Mouse (Mus musculus) neural tube, embryonic 11.5 days (tissue): Measurements from ENCODE around the gene Apaf1. TPM values are rescaled to one million over a fixed set of nuclear protein-coding genes. Genes with fewer than 3 reads are reported as not detected.

ENCODE experiments used
- ATAC-seq: fragments of 200-750 bp; cut with Nextera tagmentation; 2 replicates; pipeline ENCODE4 v1.8.0; 2017; ENCODE audit warnings: moderate number of reproducible peaks, mild to moderate bottlenecking, moderate TSS enrichment, moderate library complexity; ENCODE audit not compliant: insufficient read depth, low FRiP score, low TSS enrichment
- DNase-seq: peaks from one replicate; pipeline ENCODE4 v3.0.0-alpha.2; 2015; ENCODE audit warnings: low spot score
- H3K27ac ChIP-seq: fragments of 300-500 bp; sonication (generic); 2 replicates; pipeline ENCODE4 v1.5.1; 2014; ENCODE audit warnings: low read depth, mild to moderate bottlenecking, low read length
- H3K27me3 ChIP-seq: fragments of 300-500 bp; sonication (generic); 2 replicates; pipeline ENCODE4 v1.6.1; 2014; ENCODE audit warnings: mild to moderate bottlenecking, low read length, mixed read lengths; ENCODE audit not compliant: control insufficient read depth, insufficient read depth
- H3K36me3 ChIP-seq: fragments of 300-500 bp; sonication (generic); 2 replicates; pipeline ENCODE4 v1.6.1; 2014; ENCODE audit warnings: mild to moderate bottlenecking, low read length, moderate library complexity, mixed read lengths; ENCODE audit not compliant: control insufficient read depth, insufficient read depth
- H3K4me1 ChIP-seq: fragments of 300-500 bp; sonication (generic); 2 replicates; pipeline ENCODE4 v1.6.1; 2014; ENCODE audit warnings: low read length, mixed read lengths; ENCODE audit not compliant: control insufficient read depth, insufficient read depth
- H3K4me2 ChIP-seq: fragments of 300-500 bp; sonication (generic); 2 replicates; pipeline ENCODE4 v1.6.1; 2014; ENCODE audit warnings: low read depth, mild to moderate bottlenecking, moderate library complexity
- H3K4me3 ChIP-seq: fragments of 300-500 bp; sonication (generic); 2 replicates; pipeline ENCODE4 v1.5.1; 2014; ENCODE audit warnings: low read depth, low read length
- H3K9ac ChIP-seq: fragments of 300-500 bp; sonication (generic); 2 replicates; pipeline ENCODE4 v1.6.1; 2014; ENCODE audit warnings: mild to moderate bottlenecking, low read length
- H3K9me3 ChIP-seq: fragments of 300-500 bp; sonication (generic); 2 replicates; pipeline ENCODE4 v1.6.1; 2016; ENCODE audit warnings: low read length; ENCODE audit not compliant: control insufficient read depth
- WGBS: fragments of 180-500 bp; shearing (Covaris S2); extraction: QIAGEN DNeasy Blood & Tissue Kit; methylation state at CpG from one replicate; pipeline ENCODE4 v1.1.7; 2014; 5-methylcytosine and 5-hydroxymethylcytosine counted together
- polyA plus RNA-seq: library from polyadenylated mRNA; unstranded; fragments of >200 nt; fragmentation: Nextera tagmentation; extraction: Ambion mirVana; gene quantifications from 2 replicates; pipeline ENCODE4 v1.2.1, GENCODE M21; 2014

The Apaf1 gene
- 27.4 and 28.1 TPM in 2 replicates for polyA plus RNA-seq

DNA sequence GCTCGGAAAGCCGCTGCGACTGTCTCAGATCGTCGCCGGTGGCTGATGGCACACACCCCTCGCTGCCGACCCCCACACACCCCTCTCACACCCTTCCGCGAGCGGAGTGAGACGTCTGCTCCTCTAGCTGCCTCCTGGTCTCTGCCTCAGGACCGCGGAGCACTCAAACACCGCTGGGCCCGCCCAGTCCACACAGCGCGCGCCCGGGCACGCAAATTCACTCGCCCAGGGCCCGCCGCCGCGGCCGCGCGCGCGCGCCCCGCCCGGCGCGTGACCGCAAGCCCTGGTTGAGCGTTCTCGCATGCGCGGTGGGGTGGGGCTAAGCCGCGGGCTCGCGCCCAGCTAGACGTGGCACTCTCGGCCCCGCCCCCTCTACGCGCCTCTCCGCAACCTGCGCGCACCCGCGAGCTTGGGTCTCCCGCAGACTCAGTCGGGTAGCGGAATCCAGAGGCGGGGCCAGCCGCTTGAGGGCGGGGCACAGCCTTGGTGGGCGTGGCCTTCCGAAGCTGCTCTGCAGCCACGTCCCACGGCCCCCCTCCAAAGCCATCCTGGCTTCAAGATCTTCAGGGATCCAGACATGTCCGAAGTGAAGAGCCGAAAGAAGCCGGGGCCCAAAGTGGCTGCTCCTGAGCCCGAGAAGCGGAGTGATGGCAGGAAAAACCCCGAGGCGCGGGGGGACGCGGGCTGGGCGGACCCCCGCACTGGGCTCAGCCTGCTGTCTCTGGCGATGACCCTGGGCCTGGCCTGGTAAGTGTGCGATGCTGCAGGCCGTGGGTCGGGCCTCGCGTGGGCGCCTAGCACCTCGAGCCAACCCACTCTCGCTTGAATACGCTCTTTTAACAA is at the start of gene Apaf1, which contains the start of gene Ikbip:
TSS of gene Apaf1 (minus strand) at position 221 of the 843 bp plus-strand sequence.
TSS of gene Ikbip (plus strand) at position 391 of the 843 bp plus-strand sequence.
- Histone ChIP-seq H3K9ac (peak within 1 kb of the TSS; percentile 84), H3K27me3 (no peaks in the 10 kb centered on the region), H3K4me1 (no peaks in the 10 kb centered on the region), H3K4me2 (peak within 1 kb of the TSS; percentile 68), H3K27ac (peak within 1 kb of the TSS; percentile 86), H3K4me3 (peak within 1 kb of the TSS; percentile 93), H3K9me3 (no peaks in the 10 kb centered on the region), H3K36me3 (no peaks in the 10 kb centered on the region)
- under 1% methylated on average over 87 of the region's 87 CpGs for WGBS
- ATAC-seq (peak; percentile 94), DNase-seq (peak; percentile 99)

DNA sequence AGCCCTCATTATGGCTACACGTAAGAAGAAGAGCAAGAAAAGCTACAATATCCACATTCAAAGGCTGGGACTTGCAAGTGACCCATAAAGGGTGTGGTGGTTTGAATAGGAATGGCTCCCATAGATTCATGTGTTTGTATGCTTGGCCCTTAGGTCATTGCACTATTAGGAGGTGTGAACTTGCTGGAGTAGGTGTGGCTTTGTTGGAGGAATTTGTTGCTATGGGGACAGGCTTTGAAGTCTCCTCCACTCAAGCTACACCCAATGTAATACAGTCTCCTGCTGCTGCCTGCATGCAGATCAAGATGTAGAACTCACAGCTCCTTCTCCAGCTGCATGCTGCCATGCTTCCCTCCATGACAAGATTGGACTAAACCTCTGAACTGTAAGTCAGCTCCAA is 49.0 kb upstream of the Apaf1 start:
- Histone ChIP-seq H3K4me2 (no peak overlapping the region), H3K4me1 (no peaks in the 10 kb centered on the region), H3K27ac (no peak overlapping the region), H3K36me3 (no peaks in the 10 kb centered on the region), H3K4me3 (no peak overlapping the region), H3K27me3 (no peaks in the 10 kb centered on the region), H3K9me3 (no peaks in the 10 kb centered on the region), H3K9ac (no peak overlapping the region)
- WGBS: 75% methylated on average over 1 of the region's 1 CpGs
- DNase-seq (no peak), ATAC-seq (no peak)

DNA sequence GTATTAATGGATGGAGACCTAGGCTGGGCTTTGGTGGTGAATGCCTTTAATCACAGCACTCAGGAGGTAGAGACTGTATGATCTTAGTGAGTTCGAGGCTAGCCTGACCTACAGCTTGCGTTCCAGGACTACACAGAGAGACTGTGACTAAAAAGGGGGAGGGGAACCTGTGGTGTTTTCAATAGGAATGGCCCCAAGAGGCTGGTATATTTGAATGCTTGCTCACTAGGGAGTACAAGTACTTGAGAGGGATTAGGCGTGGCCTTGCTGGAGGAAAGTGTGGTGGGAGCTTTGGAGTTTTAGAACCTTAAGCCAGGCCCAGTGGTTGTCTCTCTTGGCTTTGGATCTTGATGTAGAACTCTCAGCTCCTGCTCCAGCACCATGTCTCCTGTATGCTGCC is 48.2 kb upstream of the Apaf1 start:
- no peak overlapping the region for H3K4me3 ChIP-seq
- H3K36me3 ChIP-seq: no peaks in the 10 kb centered on the region
- no peaks in the 10 kb centered on the region for H3K9me3 ChIP-seq
- no peak overlapping the region for H3K4me2 ChIP-seq
- 92% methylated on average over 3 of the region's 3 CpGs for WGBS
- DNase-seq: no peak
- ATAC-seq: no peak
- no peaks in the 10 kb centered on the region for H3K4me1 ChIP-seq
- no peak overlapping the region for H3K9ac ChIP-seq
- no peaks in the 10 kb centered on the region for H3K27me3 ChIP-seq
- no peak overlapping the region for H3K27ac ChIP-seq

DNA sequence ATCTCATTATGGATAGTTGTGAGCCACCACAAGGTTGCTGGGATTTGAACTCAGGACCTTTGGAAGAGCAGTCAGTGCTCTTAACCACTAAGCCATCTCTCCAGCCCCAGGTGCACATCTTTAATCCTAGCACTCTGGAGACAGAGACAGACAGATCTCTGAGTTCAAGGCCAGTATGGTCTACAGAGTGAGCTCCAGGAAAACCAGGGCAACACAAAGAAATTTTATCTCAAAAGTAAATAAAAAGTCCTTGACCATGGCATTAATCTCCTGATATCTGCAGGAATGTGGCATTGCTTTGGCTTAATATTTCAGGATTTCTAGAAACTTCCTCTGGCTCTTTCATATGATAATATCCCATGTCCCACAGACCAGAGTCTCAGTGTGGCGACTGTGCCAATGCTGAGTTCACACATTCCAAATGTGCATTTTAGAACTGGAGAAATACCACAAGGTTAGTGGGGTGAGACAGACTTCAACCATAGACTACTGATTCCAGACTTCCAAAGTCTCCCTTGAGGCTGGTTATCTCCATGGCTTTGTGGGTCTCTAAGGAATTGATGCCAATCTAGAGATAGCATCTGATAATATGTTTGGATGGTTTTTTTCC is 46.1 kb upstream of the Apaf1 start:
- Histone ChIP-seq H3K4me3 (no peak overlapping the region), H3K9ac (no peak overlapping the region), H3K27ac (no peak overlapping the region), H3K36me3 (no peaks in the 10 kb centered on the region), H3K9me3 (no peaks in the 10 kb centered on the region), H3K27me3 (no peaks in the 10 kb centered on the region), H3K4me1 (no peaks in the 10 kb centered on the region), H3K4me2 (no peak overlapping the region)
- WGBS: 84% methylated on average over 1 of the region's 1 CpGs
- no peak for ATAC-seq
- no peak for DNase-seq

DNA sequence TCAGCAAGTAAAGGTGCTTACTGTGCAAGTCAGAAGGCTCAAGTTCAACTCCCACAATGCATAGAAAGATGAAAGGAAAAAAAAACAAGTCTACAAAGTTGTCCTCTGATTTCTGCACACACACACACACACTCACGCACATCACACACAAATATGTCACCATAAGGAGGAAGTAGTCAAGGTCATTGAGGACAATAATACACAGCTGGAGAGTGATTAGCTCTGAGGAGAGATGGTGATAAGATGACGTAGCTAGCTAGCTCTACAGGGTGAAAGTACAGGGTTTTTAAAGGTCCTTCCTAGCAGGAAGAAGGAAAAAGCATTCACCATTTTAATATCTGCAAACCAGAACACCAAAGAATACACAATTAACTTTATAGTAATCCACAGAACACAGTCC is 44.8 kb upstream of the Apaf1 start:
- no peak overlapping the region for H3K27ac ChIP-seq
- H3K4me1 ChIP-seq: peaks cover 4% of the 10 kb centered on the region; the same call in 1 of the 2 replicates
- ATAC-seq (no peak), DNase-seq (no peak)
- 78% methylated on average over 2 of the region's 2 CpGs for WGBS
- no peaks in the 10 kb centered on the region for H3K9me3 ChIP-seq
- no peaks in the 10 kb centered on the region for H3K27me3 ChIP-seq
- no peak overlapping the region for H3K9ac ChIP-seq
- H3K4me3 ChIP-seq: no peak overlapping the region
- H3K36me3 ChIP-seq: no peaks in the 10 kb centered on the region
- no peak overlapping the region for H3K4me2 ChIP-seq

DNA sequence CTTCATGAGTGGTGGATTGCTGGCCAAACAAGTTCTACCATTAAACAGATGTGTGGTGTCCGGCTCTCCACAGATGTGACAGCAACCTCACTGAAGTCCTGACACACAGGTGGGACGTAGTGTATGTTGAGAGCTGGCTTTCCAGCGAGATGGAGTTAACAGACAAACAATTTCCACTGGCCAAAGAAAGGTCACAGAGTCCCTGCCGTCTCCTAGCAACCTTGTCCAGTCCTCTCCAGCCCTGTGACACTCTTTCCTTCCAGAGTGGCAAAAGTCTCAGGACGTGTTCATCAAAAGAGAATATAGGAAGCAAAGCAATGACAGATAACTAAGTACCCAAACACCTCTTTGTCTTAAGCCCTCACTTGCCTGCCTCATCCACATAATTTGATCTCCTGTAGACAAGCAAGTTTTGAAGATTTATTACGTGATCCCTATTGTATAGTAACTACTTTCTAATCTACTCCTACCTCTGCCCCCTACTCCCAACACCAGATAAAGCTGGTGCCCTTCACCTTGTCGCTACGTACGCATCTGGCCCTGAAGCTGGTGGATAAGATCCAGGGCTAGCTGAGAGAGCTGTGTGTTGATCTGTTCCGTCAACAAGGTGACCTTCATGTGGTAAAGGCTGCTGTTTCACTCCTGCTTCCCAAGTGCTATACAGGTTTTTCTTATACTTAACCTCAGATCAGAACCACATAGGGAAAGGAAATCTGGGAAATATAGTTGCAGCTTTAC is 44.2 kb upstream of the Apaf1 start:
- H3K27me3 ChIP-seq: no peaks in the 10 kb centered on the region
- no peak for ATAC-seq
- H3K27ac ChIP-seq: no peak overlapping the region
- no peak for DNase-seq
- H3K9ac ChIP-seq: no peak overlapping the region
- H3K4me3 ChIP-seq: no peak overlapping the region
- no peak overlapping the region for H3K4me2 ChIP-seq
- no peaks in the 10 kb centered on the region for H3K36me3 ChIP-seq
- peaks cover 9% of the 10 kb centered on the region; the same call in 1 of the 2 replicates for H3K4me1 ChIP-seq
- 71% methylated on average over 10 of the region's 10 CpGs for WGBS
- H3K9me3 ChIP-seq: no peaks in the 10 kb centered on the region

DNA sequence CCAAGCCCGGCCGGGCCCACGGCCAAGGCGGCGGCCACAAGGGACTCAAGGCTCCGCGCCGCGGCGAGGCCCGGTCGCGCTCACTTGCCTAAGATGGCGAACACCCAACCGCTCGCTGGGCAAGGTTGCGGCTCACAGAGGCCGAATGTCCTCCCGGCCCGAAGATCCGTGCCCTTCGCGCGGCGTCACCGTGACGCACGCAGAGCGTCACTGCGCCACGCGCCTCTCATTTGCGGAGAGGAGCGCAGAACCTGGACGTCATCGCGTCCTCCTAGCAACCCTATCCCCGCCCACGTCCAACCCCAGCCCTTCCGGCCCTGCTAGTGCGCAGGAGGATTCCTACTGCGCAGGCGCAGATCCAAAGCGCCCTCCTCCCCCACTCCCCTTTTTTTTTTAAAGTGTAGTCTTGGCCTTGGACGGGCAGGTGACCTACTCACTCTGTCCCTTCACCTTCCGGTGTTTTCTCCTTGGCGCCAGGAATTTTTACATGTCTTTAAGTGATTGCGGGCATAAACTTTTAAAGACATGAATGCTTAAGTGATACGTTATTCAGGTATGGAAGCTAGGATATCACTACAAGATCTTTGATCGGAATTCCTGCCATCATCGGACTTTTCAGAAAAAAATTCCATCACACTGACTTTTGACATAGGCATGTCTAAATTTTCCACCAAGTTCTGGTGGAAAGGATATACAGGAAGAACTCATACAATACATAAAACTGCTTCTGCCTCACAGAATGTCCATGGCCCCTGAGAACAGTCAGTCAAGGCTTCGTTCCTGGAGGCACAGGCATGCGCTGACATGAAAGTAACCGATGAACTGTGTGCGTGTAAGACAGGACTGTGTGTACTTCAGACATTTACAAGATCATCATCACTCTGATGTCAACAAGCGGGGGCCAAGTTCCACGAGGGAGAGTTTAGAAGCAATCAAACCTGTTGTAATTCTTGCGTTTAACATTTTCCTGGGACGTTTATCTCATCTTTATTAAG is 41.6 kb upstream of the Apaf1 start, which contains the start of gene Slc25a3:
TSS of gene Slc25a3 (minus strand) at position 232 of the 995 bp plus-strand sequence.
- Histone ChIP-seq H3K36me3 (peaks cover 4% of the 10 kb centered on the region), H3K4me2 (peak within 1 kb of the TSS; percentile 89), H3K27ac (peak within 1 kb of the TSS; percentile 83), H3K27me3 (no peaks in the 10 kb centered on the region), H3K4me3 (peak within 1 kb of the TSS; percentile 99), H3K9me3 (no peaks in the 10 kb centered on the region), H3K4me1 (peaks cover 9% of the 10 kb centered on the region; the same call in 1 of the 2 replicates), H3K9ac (peak within 1 kb of the TSS; percentile 96)
- WGBS: 13% methylated on average over 59 of the region's 59 CpGs
- DNase-seq (peak; percentile 99), ATAC-seq (peak; percentile 100)
